Mouse (Mus musculus) heart, embryonic 10.5 days (tissue): ENCODE results near the gene Tmem221. TPM values are rescaled to one million over a fixed set of nuclear protein-coding genes. Genes with fewer than 3 reads are reported as not detected.

Experiments
- DNase-seq: peaks from one replicate; pipeline ENCODE4 v3.0.0-alpha.2; 2017; ENCODE audit warnings: low spot score
- H3K27ac ChIP-seq: fragments of 300-500 bp; sonication (generic); 2 replicates; pipeline ENCODE4 v1.5.1; 2016; ENCODE audit warnings: mild to moderate bottlenecking
- H3K27me3 ChIP-seq: fragments of 300-500 bp; sonication (generic); 2 replicates; pipeline ENCODE4 v1.6.1; 2016; ENCODE audit warnings: mild to moderate bottlenecking; ENCODE audit not compliant: poor library complexity, insufficient read depth, severe bottlenecking
- H3K36me3 ChIP-seq: fragments of 300-500 bp; sonication (generic); 2 replicates; pipeline ENCODE4 v1.6.1; 2016; ENCODE audit warnings: mild to moderate bottlenecking, moderate library complexity
- H3K4me1 ChIP-seq: fragments of 300-500 bp; sonication (generic); 2 replicates; pipeline ENCODE4 v1.6.1; 2016; ENCODE audit warnings: mild to moderate bottlenecking
- H3K4me3 ChIP-seq: fragments of 300-500 bp; sonication (generic); 2 replicates; pipeline ENCODE4 v1.5.1; 2016; ENCODE audit warnings: mild to moderate bottlenecking, moderate library complexity
- H3K9me3 ChIP-seq: fragments of 300-500 bp; sonication (generic); 2 replicates; pipeline ENCODE4 v1.6.1; 2016; ENCODE audit warnings: mild to moderate bottlenecking, moderate library complexity
- WGBS: fragments of 180-500 bp; shearing (Covaris S2); methylation state at CpG from one replicate; pipeline ENCODE4 v1.1.7; 2016; 5-methylcytosine and 5-hydroxymethylcytosine counted together
- polyA plus RNA-seq: library from polyadenylated mRNA; unstranded; fragments of >200 nt; fragmentation: Nextera tagmentation; extraction: Ambion mirVana; gene quantifications from 2 replicates; pipeline ENCODE4 v1.2.1, GENCODE M21; 2016

Tmem221 gene
- polyA plus RNA-seq = 0.37 and 0.97 TPM in 2 replicates

DNA sequence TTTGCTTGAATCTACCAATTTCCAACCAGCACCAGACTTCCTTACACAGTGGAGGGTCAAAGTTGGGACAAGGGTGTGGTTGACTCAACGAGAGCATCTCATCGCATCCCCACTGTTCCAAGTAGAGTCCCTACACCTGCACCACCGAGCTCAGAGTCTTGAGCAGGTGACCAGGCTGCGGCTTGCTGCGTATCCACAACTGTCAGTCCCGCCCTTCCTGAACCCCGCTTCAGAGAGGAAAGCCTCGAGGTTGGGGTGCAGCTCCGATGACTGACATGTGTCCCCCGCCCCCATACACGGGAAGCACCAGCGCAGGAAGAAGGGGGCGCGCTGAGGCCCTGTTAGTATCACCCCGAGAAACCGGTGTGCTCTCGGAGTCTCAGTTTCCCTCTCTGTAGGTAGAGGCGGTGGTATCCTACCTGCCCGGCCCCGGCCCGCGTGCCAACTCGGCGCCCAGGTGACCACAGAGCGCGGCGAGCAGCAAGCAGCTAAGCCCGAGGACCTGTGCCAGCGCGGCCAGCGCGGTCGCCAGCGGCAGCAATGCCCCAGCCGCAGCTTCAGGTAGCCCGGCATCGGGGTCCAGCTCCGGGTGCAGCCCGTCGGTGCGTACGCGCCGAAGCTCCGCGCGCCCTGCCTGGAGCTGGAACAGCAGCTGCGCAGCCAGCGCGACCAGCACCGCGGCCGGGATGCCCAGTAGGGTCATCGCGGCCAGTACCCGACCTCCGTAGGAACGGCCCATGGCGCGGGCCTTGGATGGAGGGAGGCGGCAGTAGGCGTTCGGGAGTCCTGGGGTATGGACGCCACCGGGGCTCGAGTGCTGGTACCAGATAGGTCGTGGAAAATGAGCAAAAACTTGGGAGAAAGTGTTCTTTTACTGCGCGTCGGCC is at the start of gene Tmem221:
Tmem221 (minus strand) TSS at position 801 of the 887 bp plus-strand sequence.
- Histone ChIP-seq H3K4me3 (peak within 1 kb of the TSS; percentile 59), H3K27ac (peak within 1 kb of the TSS; percentile 42; the same call in 1 of the 2 replicates), H3K36me3 (no peaks in the 10 kb centered on the region), H3K27me3 (peaks cover 81% of the 10 kb centered on the region), H3K4me1 (peaks cover 29% of the 10 kb centered on the region), H3K9me3 (no peaks in the 10 kb centered on the region)
- DNase-seq = no peak
- WGBS = 4% methylated on average over 70 of the region's 70 CpGs

DNA sequence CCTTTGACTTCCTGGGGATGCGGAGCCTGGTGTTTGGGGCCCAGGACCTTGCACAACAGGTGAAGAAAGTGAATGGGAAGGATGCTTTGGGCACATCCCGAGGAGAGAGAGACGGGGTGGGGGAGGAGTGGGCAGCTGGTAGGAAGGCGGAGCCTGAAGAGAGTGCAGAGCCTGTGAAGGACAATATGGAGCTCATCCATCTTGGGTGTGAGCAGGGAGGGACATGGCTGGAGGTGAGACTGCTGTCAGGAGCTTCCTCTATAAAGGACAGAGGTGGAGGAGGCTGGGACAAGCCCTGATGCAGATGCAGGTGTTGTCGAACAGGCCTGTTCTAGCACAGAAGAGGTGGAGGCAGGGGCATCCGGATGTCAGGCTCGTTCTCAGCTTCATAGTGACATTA is 45.4 kb upstream of the Tmem221 start:
- H3K9me3 ChIP-seq = no peaks in the 10 kb centered on the region
- H3K4me1 ChIP-seq = peaks cover 18% of the 10 kb centered on the region
- H3K27ac ChIP-seq = no peak overlapping the region
- no peak overlapping the region for H3K4me3 ChIP-seq
- peaks cover 66% of the 10 kb centered on the region for H3K27me3 ChIP-seq
- peaks cover 11% of the 10 kb centered on the region; the same call in 1 of the 2 replicates for H3K36me3 ChIP-seq
- 55% methylated on average over 7 of the region's 7 CpGs for WGBS
- no peak for DNase-seq

DNA sequence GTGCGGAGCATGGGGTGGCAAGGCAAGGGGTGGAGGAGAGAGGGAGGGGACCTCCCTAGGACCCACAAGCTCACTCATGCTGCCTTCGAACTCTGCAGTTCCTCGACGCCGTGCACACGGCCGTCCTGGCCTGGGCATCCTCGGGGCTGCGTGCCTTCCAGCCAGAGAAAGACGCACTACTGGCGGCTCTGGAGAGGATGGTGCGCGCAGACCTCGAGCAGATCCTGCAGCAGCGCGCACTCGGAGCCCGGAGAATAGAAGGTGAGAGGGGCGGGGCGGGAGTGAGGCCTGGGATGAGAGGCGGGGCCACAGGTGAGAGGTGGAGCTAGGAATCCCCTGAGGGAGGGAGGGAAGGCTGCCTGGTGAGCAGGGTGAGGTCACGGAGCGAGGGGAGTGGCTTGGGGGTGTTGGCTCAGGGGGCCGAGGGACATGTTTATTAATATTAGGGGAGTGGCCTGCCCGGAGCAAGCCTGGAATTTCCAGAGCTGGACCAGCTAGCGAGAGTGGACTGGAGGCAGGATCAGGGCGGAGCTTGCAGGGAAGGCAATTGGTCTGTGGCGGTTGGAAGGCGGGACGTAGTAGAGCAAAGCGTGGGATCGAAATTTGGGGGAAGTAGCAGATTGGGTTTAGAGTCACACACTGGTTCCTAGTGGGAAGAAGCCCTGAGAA is 44.1 kb upstream of the Tmem221 start:
- Histone ChIP-seq H3K4me3 (peak overlapping the region; percentile 58), H3K27me3 (peaks cover 77% of the 10 kb centered on the region), H3K4me1 (peaks cover 18% of the 10 kb centered on the region), H3K9me3 (no peaks in the 10 kb centered on the region), H3K27ac (peak overlapping the region; percentile 24), H3K36me3 (peaks cover 13% of the 10 kb centered on the region; the same call in 1 of the 2 replicates)
- WGBS = under 1% methylated on average over 32 of the region's 32 CpGs
- DNase-seq = peak; percentile 89

- no peak for DNase-seq
- H3K27me3 ChIP-seq = peaks cover 77% of the 10 kb centered on the region
- H3K27ac ChIP-seq = peak overlapping the region; percentile 24
- WGBS = 3% methylated on average over 65 of the region's 65 CpGs
- peaks cover 13% of the 10 kb centered on the region; the same call in 1 of the 2 replicates for H3K36me3 ChIP-seq
- H3K4me3 ChIP-seq = peak overlapping the region; percentile 58
- no peaks in the 10 kb centered on the region for H3K9me3 ChIP-seq
- peaks cover 18% of the 10 kb centered on the region for H3K4me1 ChIP-seq
These were observed 43.4 kb upstream of the Tmem221 start for GRCm38 (mm10) chr8:71601939-71602665.

DNA sequence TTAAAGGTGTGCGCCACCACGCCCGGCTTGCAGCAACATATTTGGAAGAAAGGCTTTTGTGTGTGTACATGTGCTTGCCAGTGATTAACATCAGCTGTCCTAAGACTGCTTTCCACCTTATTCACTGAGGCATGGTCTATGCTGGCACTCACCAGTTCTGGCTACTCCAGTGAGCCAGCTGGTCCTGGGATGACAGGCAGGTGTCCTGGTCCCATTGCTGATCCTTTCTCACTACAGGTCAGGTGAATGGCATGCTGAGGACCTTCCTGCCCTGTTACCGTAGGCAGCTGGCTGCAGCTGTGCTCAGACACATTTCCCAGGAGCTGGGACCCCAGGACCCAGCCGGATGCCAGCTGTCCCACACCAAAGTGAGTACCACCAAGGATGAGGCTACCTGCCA is 40.2 kb upstream of the Tmem221 start:
- H3K27me3 ChIP-seq = peaks cover 60% of the 10 kb centered on the region
- H3K4me1 ChIP-seq = peaks cover 30% of the 10 kb centered on the region
- peaks cover 22% of the 10 kb centered on the region; the same call in 1 of the 2 replicates for H3K36me3 ChIP-seq
- whole genome bisulfite sequencing = 88% methylated on average over 5 of the region's 5 CpGs
- H3K27ac ChIP-seq = no peak overlapping the region
- DNase-seq = no peak
- no peak overlapping the region for H3K4me3 ChIP-seq
- H3K9me3 ChIP-seq = no peaks in the 10 kb centered on the region

DNA sequence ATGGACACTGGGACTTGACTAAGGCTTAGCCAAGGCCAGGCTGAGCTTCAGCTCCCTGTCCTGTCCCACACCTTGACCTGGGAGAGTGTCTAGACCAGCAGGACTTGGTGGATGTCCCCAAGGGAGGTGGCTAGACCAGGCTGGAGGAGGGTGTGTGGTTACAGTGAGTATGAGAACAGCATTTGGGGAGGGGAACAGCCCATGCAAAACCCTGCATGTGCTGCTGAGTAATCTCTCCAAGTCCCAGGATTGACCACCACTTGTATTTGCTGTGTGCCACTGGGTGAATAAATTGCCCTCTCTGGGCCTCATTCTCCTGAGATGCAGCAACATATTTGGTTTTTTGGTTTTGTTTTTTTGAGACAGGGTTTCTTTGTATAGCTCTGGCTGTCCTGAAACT is 39.7 kb upstream of the Tmem221 start:
- Histone ChIP-seq H3K4me3 (no peak overlapping the region), H3K4me1 (peaks cover 31% of the 10 kb centered on the region)
- no peak for DNase-seq

DNA sequence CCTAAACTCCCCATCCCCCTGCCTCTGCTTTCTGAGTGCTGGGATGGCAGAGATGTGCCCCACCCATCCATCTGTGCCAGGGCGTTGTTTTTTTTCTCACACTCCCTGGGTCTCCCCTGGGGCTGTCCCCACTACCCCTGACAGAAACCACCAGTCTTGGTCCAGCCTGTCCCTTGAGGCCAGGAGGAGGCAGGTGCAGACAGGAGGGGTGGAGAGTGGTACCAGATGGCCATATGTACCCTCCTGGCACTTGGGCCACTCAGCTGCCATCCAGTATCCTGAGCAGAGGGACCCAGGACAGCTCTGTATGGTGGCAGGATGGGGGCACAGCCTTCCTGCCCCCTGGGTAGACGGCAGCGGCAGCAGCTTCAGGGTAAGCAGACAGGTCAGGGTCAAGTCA is 38.8 kb upstream of the Tmem221 start, which contains the start of gene Fam129c:
Fam129c (plus strand) TSS at position 198 of the 400 bp plus-strand sequence.
- no peak within 1 kb of the TSS for H3K27ac ChIP-seq
- H3K36me3 ChIP-seq = peaks cover 25% of the 10 kb centered on the region; the same call in 1 of the 2 replicates
- WGBS = 86% methylated on average over 3 of the region's 3 CpGs
- peaks cover 31% of the 10 kb centered on the region for H3K4me1 ChIP-seq
- H3K4me3 ChIP-seq = no peak within 1 kb of the TSS
- no peak for DNase-seq
- H3K9me3 ChIP-seq = no peaks in the 10 kb centered on the region
- H3K27me3 ChIP-seq = peaks cover 46% of the 10 kb centered on the region

More for the DNA sequence above, 39.7 kb upstream of the Tmem221 start:
- no peak overlapping the region for H3K27ac ChIP-seq
- peaks cover 25% of the 10 kb centered on the region; the same call in 1 of the 2 replicates for H3K36me3 ChIP-seq
- no peaks in the 10 kb centered on the region for H3K9me3 ChIP-seq
- peaks cover 55% of the 10 kb centered on the region for H3K27me3 ChIP-seq

- Histone ChIP-seq H3K27ac (no peak overlapping the region), H3K4me1 (peaks cover 28% of the 10 kb centered on the region), H3K27me3 (peaks cover 39% of the 10 kb centered on the region), H3K4me3 (no peak overlapping the region), H3K36me3 (peaks cover 25% of the 10 kb centered on the region; the same call in 1 of the 2 replicates), H3K9me3 (no peaks in the 10 kb centered on the region)
- 77% methylated on average over 4 of the region's 4 CpGs for WGBS
- DNase-seq = no peak
These were observed 38.1 kb upstream of the Tmem221 start for GRCm38 (mm10) chr8:71596798-71597197.

GRCm38 (mm10) chr8:71596384-71596783 is 37.7 kb upstream of the Tmem221 start:
- peaks cover 25% of the 10 kb centered on the region; the same call in 1 of the 2 replicates for H3K36me3 ChIP-seq
- DNase-seq = peak; percentile 75
- peaks cover 28% of the 10 kb centered on the region for H3K4me1 ChIP-seq
- H3K4me3 ChIP-seq = no peak overlapping the region
- peaks cover 35% of the 10 kb centered on the region for H3K27me3 ChIP-seq
- H3K9me3 ChIP-seq = no peaks in the 10 kb centered on the region
- no peak overlapping the region for H3K27ac ChIP-seq
- 55% methylated on average over 6 of the region's 6 CpGs for WGBS

DNA sequence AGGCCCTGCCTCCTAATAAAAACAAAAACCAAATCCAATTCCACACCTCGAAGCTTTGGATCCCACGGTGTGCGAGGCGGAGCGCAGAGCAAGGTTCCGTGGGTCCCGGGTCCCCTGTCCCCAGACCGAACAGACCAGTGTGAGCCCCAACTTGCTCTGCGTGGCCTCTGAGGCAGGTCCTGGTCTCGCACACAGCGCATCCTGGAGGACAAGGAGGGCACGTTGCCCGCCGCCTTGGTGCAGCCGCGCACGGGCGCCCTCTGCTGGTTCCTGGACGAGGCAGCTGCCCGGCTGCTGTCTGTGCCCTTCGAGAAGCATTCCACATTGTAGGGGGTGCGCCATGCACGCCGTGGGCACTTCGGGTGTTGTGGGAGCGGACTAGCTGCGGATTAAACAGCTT is 37.2 kb upstream of the Tmem221 start:
- peaks cover 32% of the 10 kb centered on the region for H3K4me1 ChIP-seq
- WGBS = 10% methylated on average over 27 of the region's 27 CpGs
- peaks cover 30% of the 10 kb centered on the region for H3K27me3 ChIP-seq
- peaks cover 25% of the 10 kb centered on the region; the same call in 1 of the 2 replicates for H3K36me3 ChIP-seq
- peak overlapping the region; percentile 25 for H3K4me3 ChIP-seq
- H3K27ac ChIP-seq = no peak overlapping the region
- no peaks in the 10 kb centered on the region for H3K9me3 ChIP-seq
- DNase-seq = peak; percentile 92

DNA sequence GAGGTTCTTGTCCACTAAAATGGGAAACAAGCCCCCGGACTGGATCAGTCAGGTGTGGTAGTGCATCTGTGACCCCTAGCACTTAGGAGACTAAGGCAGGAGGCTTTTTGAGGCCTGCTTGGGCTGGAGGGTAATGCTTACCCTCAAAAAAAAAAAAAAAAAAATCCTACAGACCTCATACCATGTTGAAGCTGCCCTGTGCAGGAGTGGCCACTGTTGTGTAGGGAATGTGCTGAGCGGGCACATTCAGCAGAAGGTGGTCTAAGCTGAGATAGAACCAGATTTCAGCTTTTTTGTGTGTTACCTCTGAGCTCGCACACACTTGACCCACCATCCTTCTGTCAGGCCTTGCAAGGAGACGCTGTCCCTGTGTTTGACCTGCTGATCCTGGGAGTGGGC is 35.7 kb upstream of the Tmem221 start:
- Histone ChIP-seq H3K9me3 (no peaks in the 10 kb centered on the region), H3K36me3 (peaks cover 17% of the 10 kb centered on the region; the same call in 1 of the 2 replicates), H3K27ac (no peak overlapping the region), H3K27me3 (peaks cover 14% of the 10 kb centered on the region), H3K4me1 (peaks cover 35% of the 10 kb centered on the region), H3K4me3 (no peak overlapping the region)
- no peak for DNase-seq
- 96% methylated on average over 4 of the region's 4 CpGs for WGBS

GRCm38 (mm10) chr8:71593556-71594323 is 35.1 kb upstream of the Tmem221 start:
- H3K4me1 ChIP-seq = peaks cover 35% of the 10 kb centered on the region
- 91% methylated on average over 8 of the region's 8 CpGs for WGBS
- peak; percentile 74 for DNase-seq
- H3K9me3 ChIP-seq = no peaks in the 10 kb centered on the region
- no peak overlapping the region for H3K4me3 ChIP-seq
- H3K36me3 ChIP-seq = peaks cover 12% of the 10 kb centered on the region; the same call in 1 of the 2 replicates
- H3K27ac ChIP-seq = no peak overlapping the region
- H3K27me3 ChIP-seq = peaks cover 9% of the 10 kb centered on the region
